Mouse (Mus musculus) gastrocnemius, postnatal 25 days (tissue): ENCODE measurements around the gene Ash1l. TPM values are rescaled to one million over a fixed set of nuclear protein-coding genes. Genes with fewer than 3 reads are reported as not detected.
A peak's percentile ranks its signal among the peaks of the same experiment; 100 is the strongest.

Experiments used
- DNase-seq: peaks from one replicate; pipeline ENCODE4 v3.0.0; 2022
- long read RNA-seq, 2 experiments: library from polyadenylated mRNA; stranded (forward); transcript quantifications; one replicate each; pipeline ENCODE4 v2.0.0; 2021
- total RNA-seq, 2 experiments: library from RNA; stranded (reverse); gene quantifications; 1 replicate in 1 of 2; 2 replicates in 1 of 2; pipeline ENCODE4 v1.2.3; 2021

The Ash1l gene
- 10 to 100 TPM; 22.9 to 23.9 TPM for total RNA-seq
- long read RNA-seq, experiment 1, partial matches to known transcripts, result 0 of 2 reads
- long read RNA-seq, experiment 1, other reads (novel, unspliced or antisense), result 2 of 2 reads
- long read RNA-seq, experiment 2, partial matches to known transcripts, result 0 of 1 reads
- long read RNA-seq, experiment 2, other reads (novel, unspliced or antisense), result 1 of 1 reads

DNA sequence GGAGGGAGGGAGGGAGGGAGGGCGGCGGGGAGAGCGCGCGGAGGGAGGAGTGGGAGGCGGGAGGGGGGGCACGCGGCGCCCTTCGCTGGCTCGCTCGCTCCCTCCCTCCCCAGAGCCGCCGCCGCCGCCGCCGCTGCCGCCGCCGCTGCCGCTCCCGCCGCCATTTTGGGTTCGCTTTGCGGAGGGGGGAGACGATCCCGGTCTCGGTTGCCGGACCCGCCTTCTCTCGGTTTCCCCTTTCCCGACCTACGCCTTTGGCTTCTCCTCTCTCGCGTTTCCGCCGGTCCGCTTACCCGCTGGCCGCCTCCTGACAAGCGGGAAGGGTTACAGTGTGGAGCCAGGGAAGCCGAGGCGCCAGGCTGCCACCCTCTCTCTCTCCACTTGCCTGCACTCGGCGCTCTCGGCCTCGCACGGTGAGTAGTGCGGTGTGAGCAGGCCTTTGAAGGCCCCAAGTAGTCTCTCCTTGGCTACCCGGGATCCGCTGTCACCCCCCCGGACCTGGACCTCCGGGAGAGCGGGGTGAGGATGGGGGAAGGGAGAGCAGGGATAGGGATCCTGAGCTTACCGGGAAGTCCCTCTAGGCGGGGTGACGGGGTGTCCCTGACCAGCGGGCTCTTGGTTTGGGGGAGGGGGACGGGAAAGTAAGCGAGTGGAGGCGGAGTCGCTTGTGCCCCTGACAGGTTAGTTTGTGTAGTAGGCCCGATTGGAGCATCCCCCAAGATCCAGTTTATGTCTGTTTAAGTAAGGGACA lies at the start of gene Ash1l, which contains the start of gene Dap3:
TSS of gene Ash1l (plus strand) at position 47 of the 751 bp plus-strand sequence.
TSS of gene Dap3 (minus strand) at position 606 of the 751 bp plus-strand sequence.
- no peak for DNase-seq

DNA sequence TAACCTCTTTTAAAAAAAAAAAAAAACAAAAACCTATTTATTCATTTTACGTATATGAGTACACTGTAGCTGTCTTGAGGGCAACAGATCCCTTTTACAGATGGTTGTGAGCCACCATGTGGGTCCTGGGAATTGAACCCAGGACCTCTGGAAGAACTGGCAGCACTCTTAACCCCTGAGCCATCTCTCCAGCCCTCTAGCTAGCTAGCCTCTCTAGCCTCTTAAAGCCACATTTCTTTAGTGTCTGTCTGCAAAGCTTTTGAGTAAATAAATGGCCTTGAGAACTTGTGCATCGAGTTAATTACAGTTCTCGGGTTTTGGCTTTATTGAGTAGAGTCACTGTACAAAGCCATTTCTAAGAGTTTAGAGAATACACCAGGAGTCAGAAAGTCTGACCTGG lies 45.6 kb upstream of the Ash1l start:
- DNase-seq, result no peak

DNA sequence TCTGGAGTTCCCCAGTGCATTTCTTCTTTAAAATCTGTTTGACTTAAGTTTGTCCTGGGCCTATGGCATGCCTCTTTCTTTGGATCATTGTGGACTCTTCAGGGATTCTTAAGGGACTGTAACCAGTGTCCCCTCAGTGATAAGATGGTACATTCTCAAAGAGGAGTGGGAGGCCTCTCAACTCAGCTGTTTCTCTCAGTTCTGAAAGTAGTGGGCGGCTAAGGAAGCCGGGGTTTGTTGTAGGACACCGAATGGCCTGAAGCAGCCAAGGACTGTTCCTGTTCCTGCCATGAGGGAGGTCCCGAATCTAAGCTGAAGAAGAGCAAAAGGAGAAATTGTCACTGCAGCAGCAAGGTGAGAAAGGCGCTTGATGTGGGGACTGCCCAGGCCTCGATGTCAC lies 45.2 kb upstream of the Ash1l start:
- DNase-seq, result no peak

DNA sequence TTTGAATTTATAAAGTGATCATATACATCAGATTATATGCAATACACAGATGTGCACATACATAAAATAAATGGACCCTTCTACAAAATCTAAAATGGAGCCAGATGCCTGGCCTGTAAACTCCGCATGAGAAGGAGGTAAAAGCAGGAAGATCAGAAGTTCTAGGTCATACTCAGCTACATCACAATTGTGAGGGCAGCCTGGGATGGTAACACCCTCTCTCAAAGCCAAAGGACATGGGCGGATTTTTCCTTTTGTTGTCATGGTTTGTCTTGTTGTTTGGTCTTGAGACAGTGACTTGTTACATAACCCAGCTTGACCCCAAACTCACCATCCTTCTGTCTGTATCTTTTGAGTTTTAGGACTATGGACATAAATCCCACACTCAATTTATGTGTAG lies 44.7 kb upstream of the Ash1l start:
- no peak for DNase-seq

GRCm38 (mm10) chr3:88906393-88907159 lies 43.8 kb upstream of the Ash1l start:
- no peak for DNase-seq

GRCm38 (mm10) chr3:88912585-88912984 lies 37.8 kb upstream of the Ash1l start:
- no peak for DNase-seq

GRCm38 (mm10) chr3:88913511-88914383 lies 36.7 kb upstream of the Ash1l start, which contains the start of gene Msto1:
TSS of gene Msto1 (minus strand) at chr3:88913999.
- DNase-seq, result peak; percentile 91

DNA sequence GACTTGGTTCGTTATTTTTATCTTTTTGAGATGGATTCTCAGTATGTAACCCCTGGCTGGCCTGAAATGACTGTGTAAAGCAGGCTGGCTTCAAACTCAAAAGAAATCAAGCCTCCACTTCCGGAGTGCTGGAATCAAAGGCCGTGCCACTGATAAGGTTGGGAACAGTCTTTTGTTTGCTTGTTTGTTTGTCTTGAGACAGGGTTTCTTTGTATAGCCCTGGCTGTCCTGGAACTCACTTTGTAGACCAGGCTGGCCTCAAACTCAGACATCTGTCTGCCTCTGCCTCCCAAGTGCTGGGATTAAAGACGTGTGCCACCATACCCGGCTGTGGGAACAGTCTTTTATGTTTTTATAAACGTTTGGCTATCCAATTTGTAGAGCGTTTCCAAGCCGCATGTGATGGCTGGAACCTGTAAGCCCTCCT lies 36.0 kb upstream of the Ash1l start:
- DNase-seq, result no peak

GRCm38 (mm10) chr3:88918981-88919380 lies 31.4 kb upstream of the Ash1l start:
- DNase-seq, result no peak

GRCm38 (mm10) chr3:88921411-88921810 lies 29.0 kb upstream of the Ash1l start:
- DNase-seq, result no peak

DNA sequence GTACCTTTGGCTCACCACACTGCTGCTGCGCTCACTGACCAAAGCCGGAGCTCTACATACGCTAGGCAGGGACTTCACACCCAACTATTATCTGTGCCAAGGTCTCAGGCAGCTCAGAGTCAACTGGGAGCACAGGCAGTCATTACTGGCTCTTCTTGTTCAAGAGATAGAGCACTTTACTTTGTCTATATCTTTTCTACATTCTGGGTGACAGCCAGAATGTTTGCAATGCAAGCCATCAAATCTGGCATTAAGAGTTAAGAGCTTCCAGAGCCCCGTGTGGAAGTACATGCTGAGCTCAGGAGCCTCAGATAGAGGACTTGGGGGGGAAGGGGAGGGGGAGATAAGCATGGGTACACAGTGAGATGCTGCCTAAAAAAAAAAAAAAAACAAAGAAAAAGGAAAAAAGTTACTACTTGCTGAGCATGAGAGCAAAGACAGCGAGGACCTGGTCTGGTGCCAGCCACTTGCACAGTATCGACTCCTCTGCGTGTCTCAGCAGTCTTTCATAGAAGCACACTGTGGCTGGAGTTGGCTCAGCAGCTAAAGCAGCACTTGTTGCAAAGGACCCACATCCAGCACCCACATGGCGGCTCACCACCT lies 26.3 kb upstream of the Ash1l start:
- DNase-seq, result no peak

DNA sequence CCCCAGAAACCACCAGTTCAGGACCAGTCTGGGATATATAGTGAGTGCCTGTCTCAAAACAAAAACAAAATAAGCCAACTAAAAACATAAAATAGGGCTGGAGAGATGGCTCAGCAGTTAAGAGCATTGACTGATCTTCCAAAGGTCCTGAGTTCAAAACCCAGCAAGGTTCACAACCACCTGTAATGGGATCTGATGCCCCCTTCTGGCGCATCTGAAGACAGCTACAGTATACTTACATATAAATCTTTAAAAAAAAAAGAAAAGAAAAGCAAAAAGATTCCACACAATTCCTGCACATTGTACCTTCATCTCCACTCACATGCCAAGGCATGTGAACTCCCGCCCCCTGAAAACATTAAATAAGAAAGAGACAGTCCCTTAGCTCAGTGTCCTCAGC lies 24.8 kb upstream of the Ash1l start:
- no peak for DNase-seq

- no peak for DNase-seq
Observed at GRCm38 (mm10) chr3:88929501-88929900, 20.9 kb upstream of the Ash1l start.

DNA sequence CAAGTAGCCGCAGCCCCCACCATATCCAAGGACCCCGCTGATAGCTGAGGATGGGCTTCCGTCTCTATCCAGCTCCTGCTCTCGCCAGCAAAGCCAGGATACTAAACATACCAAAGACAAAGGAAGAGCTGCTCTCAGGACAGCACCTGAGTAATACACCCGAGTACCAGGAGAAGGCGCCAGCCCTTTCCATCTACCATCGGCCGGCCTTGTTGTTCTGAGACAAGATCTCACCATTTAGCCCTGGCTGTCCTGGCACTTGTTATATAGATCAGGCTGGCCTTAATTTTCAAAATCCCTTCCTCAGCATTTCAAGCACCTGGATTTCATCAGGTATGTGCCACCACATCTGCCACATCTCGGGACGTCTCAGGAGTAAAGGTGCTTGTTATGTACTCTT lies 11.4 kb upstream of the Ash1l start:
- no peak for DNase-seq

GRCm38 (mm10) chr3:88939749-88940148 lies 10.7 kb upstream of the Ash1l start:
- no peak for DNase-seq

DNA sequence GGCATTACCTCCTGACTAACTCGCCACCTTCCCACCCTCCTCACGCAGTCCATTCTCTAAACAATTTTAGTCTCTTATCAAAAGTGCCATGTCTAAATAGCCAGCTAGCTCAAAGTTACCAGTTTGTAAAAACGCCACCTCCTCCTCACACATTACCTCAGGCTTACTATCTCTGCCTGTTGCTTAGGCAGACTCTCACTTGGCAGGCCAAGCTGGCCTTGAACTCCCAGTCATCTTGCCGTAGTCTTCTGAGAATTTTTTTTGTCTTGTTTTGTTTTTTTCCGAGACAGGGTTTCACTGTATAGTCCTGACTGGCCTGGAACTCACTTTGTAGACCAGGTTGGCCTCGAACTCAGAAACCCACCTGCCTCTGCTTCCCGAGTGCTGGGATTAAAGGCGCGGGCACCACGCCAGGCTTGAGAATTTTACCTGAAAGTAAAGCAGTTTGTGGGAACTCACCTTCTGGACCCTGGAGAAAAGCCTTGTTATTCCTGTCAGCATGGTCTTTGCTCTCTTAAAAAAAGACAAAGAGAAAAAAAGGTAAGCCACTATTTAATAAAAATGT lies 8.0 kb upstream of the Ash1l start:
- DNase-seq, result no peak

DNA sequence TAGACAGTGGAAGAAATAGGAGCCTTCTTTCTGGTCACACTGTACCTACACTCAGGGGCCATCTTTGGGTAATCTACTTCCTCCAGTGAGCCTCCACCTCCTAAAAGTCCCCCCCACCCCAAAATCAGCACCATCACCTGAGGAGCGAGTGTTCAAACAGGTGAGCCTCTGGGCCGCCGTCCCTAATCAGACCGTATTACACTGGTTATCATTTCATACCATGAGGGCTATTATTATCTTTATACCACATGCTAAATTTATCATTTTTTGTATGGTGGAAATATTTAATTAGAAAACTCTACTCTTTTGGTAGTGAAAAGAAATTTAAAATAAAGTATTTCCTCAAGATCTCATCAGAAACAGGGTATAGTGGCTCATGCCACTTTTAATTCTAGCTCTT lies 6.3 kb upstream of the Ash1l start:
- DNase-seq, result no peak

GRCm38 (mm10) chr3:88949786-88950575 lies 441 bp upstream of the Ash1l start:
- peak; percentile 92 for DNase-seq

DNA sequence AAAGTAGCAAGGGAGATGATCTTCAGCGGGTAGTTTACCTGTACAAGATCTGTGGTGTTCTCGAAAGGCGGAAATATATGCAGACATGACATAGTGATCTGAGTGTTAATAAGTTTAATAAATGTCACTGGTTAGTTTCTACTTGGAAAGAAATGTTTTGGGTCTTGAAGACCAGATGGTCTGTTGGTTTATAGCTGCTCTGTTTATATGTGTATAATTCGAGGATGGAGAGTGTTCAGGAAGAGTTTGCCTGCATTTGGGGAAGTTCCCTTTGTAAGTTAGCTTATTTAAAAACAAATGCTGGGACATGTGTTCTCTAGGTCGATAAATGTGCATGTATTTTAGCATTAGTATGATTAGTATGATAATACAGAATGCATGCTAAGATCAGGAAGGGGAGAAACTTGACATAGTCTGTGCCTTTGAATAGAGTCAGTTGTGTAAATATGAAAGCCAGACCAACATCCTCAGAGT lies 942 bp downstream of the Ash1l start:
- DNase-seq, result no peak

DNA sequence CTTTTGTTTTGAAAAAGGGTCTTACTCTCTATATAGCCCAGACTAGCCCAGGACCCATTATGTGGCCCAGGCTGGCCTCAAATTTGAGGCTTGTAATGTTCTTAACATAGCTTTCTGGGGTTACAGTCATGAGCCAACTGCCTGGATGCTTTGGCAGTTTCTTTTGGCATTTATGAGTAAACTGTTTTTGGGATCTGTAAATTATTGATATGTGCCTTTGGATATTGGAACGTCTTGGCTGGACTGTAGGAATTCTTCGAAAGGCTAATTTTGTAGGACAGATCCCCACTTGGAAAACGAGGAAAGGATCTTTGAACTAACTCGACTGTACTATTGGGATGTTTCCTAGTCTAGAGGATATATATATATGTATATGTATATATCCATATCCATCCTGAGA lies 2.8 kb downstream of the Ash1l start:
- DNase-seq, result no peak
